Mouse (Mus musculus): ENCODE measurements at regions not wholly inside any gene's neighbourhood (a gene's known extent, or its start where the extent isn't known, plus 50 kb on each side); places are given as distances from the start of the nearest gene placed in this dataset.

DNA sequence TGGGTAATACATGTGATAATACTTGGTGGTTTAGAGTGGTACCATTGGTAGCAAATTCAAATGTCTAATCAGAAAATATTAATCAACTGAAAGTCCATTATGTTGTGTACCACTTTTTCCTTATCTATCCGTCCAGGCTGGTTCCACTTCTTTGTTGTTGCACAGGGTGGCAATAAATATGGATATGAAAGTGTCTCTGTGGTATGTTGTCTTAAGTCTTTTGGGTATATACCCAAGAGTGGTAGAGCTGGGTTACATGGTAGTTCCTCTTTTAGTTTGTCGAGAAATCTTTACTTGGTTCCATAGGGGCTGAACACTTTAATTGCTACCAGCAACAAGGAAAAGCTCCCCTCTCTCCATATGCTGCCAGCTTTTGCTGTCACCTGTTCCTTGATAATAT lies 184.9 kb downstream of the 4933412E24Rik start:
- TF ChIP-seq EP300 (IDR thresholded peaks at IDR 0.05; ENCODE audit: insufficient read depth, low read depth, low read length) = no peak
- TF ChIP-seq CTCF (IDR thresholded peaks at IDR 0.05; ENCODE audit: low read depth, low read length) = no peak

Measured in ES-Bruce4 (cell line).